Mouse (Mus musculus) layer of hippocampus, postnatal 36 days (tissue): Measurements from ENCODE around the gene Gm20481. TPM values are rescaled to one million over a fixed set of nuclear protein-coding genes. Genes with fewer than 3 reads are reported as not detected.
"Not testable (repeated sequence)": the region's sequence is repeated elsewhere in the genome, so short reads cannot be mapped to it uniquely, and the experiment has no call there.

Experiments
- DNase-seq, 2 experiments: peaks; one replicate each; pipeline ENCODE4 v3.0.0; 2022
- total RNA-seq, 2 experiments: library from RNA; stranded (reverse); gene quantifications; 2 replicates each; pipeline ENCODE4 v1.2.3; 2021

Gm20481 gene
- total RNA-seq, 2 experiments from 2014 or later, result not detected

- DNase-seq, result no peak
Observed at GRCm38 (mm10) chr17:35003022-35003838, 33.5 kb downstream of the Gm20481 start.

GRCm38 (mm10) chr17:35004075-35004717, 34.5 kb downstream of the Gm20481 start:
- no peak for DNase-seq

- no peak for DNase-seq
Observed at GRCm38 (mm10) chr17:35005158-35005557, 35.4 kb downstream of the Gm20481 start.

GRCm38 (mm10) chr17:35005902-35006301, 36.2 kb downstream of the Gm20481 start:
- not testable (repeated sequence) for DNase-seq

GRCm38 (mm10) chr17:35007387-35007991, 37.8 kb downstream of the Gm20481 start:
- no peak for DNase-seq

GRCm38 (mm10) chr17:35009586-35009985, 39.9 kb downstream of the Gm20481 start:
- DNase-seq, result no peak

GRCm38 (mm10) chr17:35011440-35011839, 41.7 kb downstream of the Gm20481 start:
- DNase-seq, result no peak

- no peak for DNase-seq
Observed at GRCm38 (mm10) chr17:35012430-35012829, 42.7 kb downstream of the Gm20481 start.

- DNase-seq, result no peak
Observed at GRCm38 (mm10) chr17:35013221-35013620, 43.5 kb downstream of the Gm20481 start.

- no peak for DNase-seq
Observed at GRCm38 (mm10) chr17:35015296-35015695, 45.6 kb downstream of the Gm20481 start.

GRCm38 (mm10) chr17:35016376-35016775, 46.7 kb downstream of the Gm20481 start, which contains the start of gene Vwa7:
Gene Vwa7, plus strand, starts transcription at chr17:35016579.
- DNase-seq, result no peak

GRCm38 (mm10) chr17:35016791-35017705, 47.3 kb downstream of the Gm20481 start:
- no peak for DNase-seq

GRCm38 (mm10) chr17:35017706-35018030, 48.0 kb downstream of the Gm20481 start:
- no peak for DNase-seq

- DNase-seq, result no peak
Observed at GRCm38 (mm10) chr17:35018171-35018570, 48.5 kb downstream of the Gm20481 start.

GRCm38 (mm10) chr17:35019894-35020293, 50.2 kb downstream of the Gm20481 start:
- DNase-seq, result no peak

GRCm38 (mm10) chr17:35020551-35020950, 50.8 kb downstream of the Gm20481 start:
- no peak for DNase-seq

- peak; percentile 83 to 86 for DNase-seq
Observed at GRCm38 (mm10) chr17:35021163-35021808, 51.6 kb downstream of the Gm20481 start.
